Mouse (Mus musculus) midbrain, embryonic 16.5 days (tissue): Measurements from ENCODE around the gene Cav1. TPM values are rescaled to one million over a fixed set of nuclear protein-coding genes. Genes with fewer than 3 reads are reported as not detected.

Experiments
- ATAC-seq: fragments of 200-750 bp; cut with Nextera tagmentation; 2 replicates; pipeline ENCODE4 v1.8.0; 2017; ENCODE audit warnings: moderate TSS enrichment
- H3K27ac ChIP-seq: fragments of 300-500 bp; sonication (generic); 2 replicates; pipeline ENCODE4 v1.5.1; 2014; ENCODE audit warnings: mild to moderate bottlenecking, low read length, mixed read lengths
- H3K27me3 ChIP-seq: fragments of 300-500 bp; sonication (generic); 2 replicates; pipeline ENCODE4 v1.6.1; 2014; ENCODE audit warnings: low read depth, low read length, mixed read lengths; ENCODE audit not compliant: control insufficient read depth, insufficient read depth
- H3K36me3 ChIP-seq: fragments of 300-500 bp; sonication (generic); 2 replicates; pipeline ENCODE4 v1.6.1; 2014; ENCODE audit warnings: mild to moderate bottlenecking, low read length, moderate library complexity, mixed read lengths; ENCODE audit not compliant: control insufficient read depth, insufficient read depth
- H3K4me1 ChIP-seq: fragments of 300-500 bp; sonication (generic); 2 replicates; pipeline ENCODE4 v1.6.1; 2014; ENCODE audit warnings: mild to moderate bottlenecking, low read length, mixed read lengths; ENCODE audit not compliant: control insufficient read depth, insufficient read depth
- H3K4me2 ChIP-seq: fragments of 300-500 bp; sonication (generic); 2 replicates; pipeline ENCODE4 v1.6.1; 2014; ENCODE audit warnings: mild to moderate bottlenecking, low read length, mixed read lengths
- H3K4me3 ChIP-seq: fragments of 300-500 bp; sonication (generic); 2 replicates; pipeline ENCODE4 v1.5.1; 2014; ENCODE audit warnings: low read depth, mild to moderate bottlenecking, low read length, moderate library complexity, mixed read lengths
- H3K9ac ChIP-seq: fragments of 300-500 bp; sonication (generic); 2 replicates; pipeline ENCODE4 v1.6.1; 2014; ENCODE audit warnings: low read depth, low read length, mixed read lengths
- H3K9me3 ChIP-seq: fragments of 300-500 bp; sonication (generic); replicated peaks from 2 replicates; pipeline ENCODE4 v1.6.1; 2014; ENCODE audit warnings: mild to moderate bottlenecking, low read length, mixed read lengths; ENCODE audit not compliant: control insufficient read depth, poor library complexity, severe bottlenecking
- WGBS: fragments of 180-500 bp; shearing (Covaris S2); extraction: QIAGEN DNeasy Blood & Tissue Kit; methylation state at CpG from one replicate; pipeline ENCODE4 v1.1.7; 2014; 5-methylcytosine and 5-hydroxymethylcytosine counted together
- polyA plus RNA-seq: library from polyadenylated mRNA; unstranded; fragments of >200 nt; fragmentation: Nextera tagmentation; extraction: Ambion mirVana; gene quantifications from 2 replicates; pipeline ENCODE4 v1.2.1, GENCODE M21; 2015

Gene Cav1
- polyA plus RNA-seq, 1 experiment from 2014 or later = 33.9 TPM

DNA sequence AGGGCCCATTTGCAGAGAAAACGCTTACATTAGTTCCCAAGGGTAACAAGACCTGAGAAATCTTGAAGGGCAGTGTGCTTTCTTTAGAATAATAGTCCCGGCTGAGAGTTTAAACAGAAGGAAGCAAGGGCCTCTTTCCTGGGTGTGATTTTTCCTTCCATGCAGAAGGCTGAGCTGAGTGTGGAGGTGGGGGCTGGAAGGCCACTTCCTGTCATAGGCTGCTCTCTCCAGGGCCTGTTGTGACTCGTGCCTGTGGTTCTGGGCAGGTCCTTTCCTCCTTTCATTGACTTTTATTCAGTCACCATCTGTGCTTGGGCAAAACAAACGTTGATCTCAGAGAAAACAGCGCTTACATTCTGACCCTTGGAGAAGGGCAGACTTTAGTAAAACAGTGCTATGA, 24.0 kb upstream of the Cav1 start:
- Histone ChIP-seq H3K4me3 (no peak overlapping the region), H3K9me3 (no peaks in the 10 kb centered on the region), H3K9ac (no peak overlapping the region), H3K4me1 (peaks cover 4% of the 10 kb centered on the region; the same call in 1 of the 2 replicates), H3K4me2 (peak overlapping the region; percentile 99), H3K27me3 (no peaks in the 10 kb centered on the region), H3K27ac (no peak overlapping the region), H3K36me3 (no peaks in the 10 kb centered on the region)
- no peak for ATAC-seq
- 45% methylated on average over 5 of the region's 5 CpGs for WGBS

- no peaks in the 10 kb centered on the region for H3K9me3 ChIP-seq
- H3K27me3 ChIP-seq = no peaks in the 10 kb centered on the region
- no peak overlapping the region for H3K27ac ChIP-seq
- H3K4me3 ChIP-seq = no peak overlapping the region
- H3K4me2 ChIP-seq = no peak overlapping the region
- no peak for ATAC-seq
- 88% methylated on average over 3 of the region's 3 CpGs for WGBS
- no peak overlapping the region for H3K9ac ChIP-seq
- H3K36me3 ChIP-seq = no peaks in the 10 kb centered on the region
- peaks cover 4% of the 10 kb centered on the region; the same call in 1 of the 2 replicates for H3K4me1 ChIP-seq
These were observed 22.3 kb upstream of the Cav1 start for GRCm38 (mm10) chr6:17283834-17284233.

DNA sequence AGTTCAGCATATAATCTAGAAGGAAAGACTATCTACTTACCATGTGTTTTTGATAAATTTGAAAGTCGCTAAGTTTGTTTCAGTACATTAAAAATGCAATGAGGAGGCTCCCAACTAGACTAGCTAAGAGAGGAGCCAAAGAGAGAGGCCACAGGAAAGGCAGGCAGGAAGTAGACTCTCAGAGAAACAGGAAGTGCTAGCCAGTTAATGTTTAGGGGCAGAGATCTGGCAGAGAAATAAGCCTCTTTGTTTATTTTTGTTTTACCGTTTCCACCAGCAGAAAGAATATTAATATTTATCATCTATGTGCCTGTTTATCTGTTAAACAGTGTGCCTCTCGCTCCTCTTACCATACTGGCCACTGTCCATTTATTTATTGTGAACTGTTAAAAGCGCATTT, 19.8 kb upstream of the Cav1 start:
- Histone ChIP-seq H3K4me3 (no peak overlapping the region), H3K9ac (no peak overlapping the region), H3K9me3 (no peaks in the 10 kb centered on the region), H3K27ac (no peak overlapping the region), H3K4me1 (no peaks in the 10 kb centered on the region), H3K4me2 (no peak overlapping the region), H3K36me3 (no peaks in the 10 kb centered on the region), H3K27me3 (no peaks in the 10 kb centered on the region)
- WGBS = 78% methylated on average over 4 of the region's 4 CpGs
- ATAC-seq = no peak

DNA sequence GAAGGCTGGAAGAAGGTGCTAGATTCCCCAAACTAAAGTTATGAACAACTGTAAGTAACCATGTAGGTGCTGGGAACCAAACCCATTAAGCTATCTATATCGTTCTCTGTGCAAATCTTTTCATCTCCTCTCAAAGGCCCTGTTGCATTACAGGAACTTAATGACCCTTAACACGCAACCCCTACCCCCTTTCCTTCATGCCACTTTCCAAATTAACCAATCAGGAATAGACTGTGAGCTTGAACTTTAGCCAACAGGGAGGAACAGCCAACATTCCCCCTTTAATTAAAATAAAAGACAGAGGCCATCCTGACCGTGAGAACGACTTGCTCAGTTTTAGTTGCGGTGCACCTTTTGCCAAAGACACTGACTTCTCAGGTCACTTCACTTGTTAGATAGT, 11.0 kb upstream of the Cav1 start:
- Histone ChIP-seq H3K4me3 (no peak overlapping the region), H3K27ac (no peak overlapping the region), H3K4me2 (no peak overlapping the region), H3K9me3 (no peaks in the 10 kb centered on the region), H3K9ac (no peak overlapping the region), H3K36me3 (no peaks in the 10 kb centered on the region), H3K4me1 (no peaks in the 10 kb centered on the region), H3K27me3 (no peaks in the 10 kb centered on the region)
- WGBS = 80% methylated on average over 5 of the region's 5 CpGs
- ATAC-seq = no peak

DNA sequence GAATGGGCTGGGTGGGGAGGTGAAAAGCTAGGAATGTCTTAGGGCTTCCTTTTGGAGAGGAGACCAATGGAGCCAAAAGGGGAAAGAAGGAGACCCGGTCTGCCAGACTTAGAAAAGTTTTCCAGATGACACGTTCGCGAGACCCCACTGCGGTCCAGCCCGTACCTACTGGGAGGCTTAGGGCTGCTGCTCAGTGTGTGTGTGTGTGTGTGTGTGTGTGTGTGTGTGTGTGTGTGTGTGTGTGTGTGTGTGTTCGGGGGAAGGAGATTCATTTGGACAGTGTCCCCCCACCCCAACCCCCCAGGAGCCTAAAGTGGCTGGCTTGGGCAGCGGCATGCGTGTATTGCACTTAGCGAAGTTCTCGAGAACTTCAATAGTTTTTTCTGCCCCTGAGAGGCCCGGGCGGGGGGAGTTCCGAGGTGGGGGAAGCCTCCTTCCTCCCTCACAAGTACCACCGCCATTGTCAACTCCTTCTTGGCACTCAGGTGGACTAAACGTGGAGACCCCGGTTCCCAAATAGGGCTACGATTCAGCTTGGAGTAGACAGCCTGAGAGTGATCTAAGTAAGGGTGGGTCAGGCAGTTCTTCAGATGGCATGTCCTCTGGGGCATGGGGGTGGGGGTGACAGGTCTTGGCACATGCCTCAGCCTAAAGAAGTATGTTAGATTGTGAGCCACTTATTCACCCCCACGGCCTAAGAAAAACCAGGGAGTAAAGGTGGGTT, 629 bp downstream of the Cav1 start:
- no peaks in the 10 kb centered on the region for H3K9me3 ChIP-seq
- H3K27ac ChIP-seq = no peak overlapping the region
- peak overlapping the region; percentile 56 for H3K4me3 ChIP-seq
- H3K4me2 ChIP-seq = peak overlapping the region; percentile 99
- H3K4me1 ChIP-seq = peaks cover 9% of the 10 kb centered on the region
- peaks cover 15% of the 10 kb centered on the region for H3K27me3 ChIP-seq
- no peaks in the 10 kb centered on the region for H3K36me3 ChIP-seq
- WGBS = under 1% methylated on average over 18 of the region's 19 CpGs
- peak; percentile 49; the same call in 1 of the 2 replicates for ATAC-seq
- H3K9ac ChIP-seq = peak overlapping the region; percentile 73

GRCm38 (mm10) chr6:17307461-17308115, 1.5 kb downstream of the Cav1 start:
- Histone ChIP-seq H3K9me3 (no peaks in the 10 kb centered on the region), H3K4me1 (peaks cover 9% of the 10 kb centered on the region), H3K36me3 (no peaks in the 10 kb centered on the region), H3K9ac (no peak overlapping the region), H3K27me3 (peaks cover 15% of the 10 kb centered on the region), H3K4me2 (peak overlapping the region; percentile 99), H3K4me3 (peak overlapping the region; percentile 56), H3K27ac (no peak overlapping the region)
- 2% methylated on average over 31 of the region's 31 CpGs for WGBS
- ATAC-seq = peak; percentile 78

DNA sequence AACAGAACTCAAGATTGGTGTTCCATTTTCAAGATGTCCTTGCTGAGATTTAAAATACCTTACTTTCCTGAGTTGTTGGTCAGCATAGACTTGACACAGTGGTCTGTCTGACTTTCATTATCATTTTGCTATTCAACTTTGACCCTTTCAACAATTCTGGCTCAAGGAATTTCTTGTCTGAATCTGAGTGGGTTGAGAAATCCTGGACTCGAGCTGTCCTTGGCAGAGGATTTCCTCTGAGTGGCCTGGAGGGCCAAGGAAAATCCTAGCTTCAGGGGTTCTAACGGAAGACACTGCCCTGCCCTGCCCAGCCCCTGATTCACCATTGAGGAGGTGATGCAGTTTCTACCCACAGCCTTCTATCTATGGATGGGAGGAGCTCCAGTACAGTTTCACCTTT, 2.5 kb downstream of the Cav1 start:
- H3K9ac ChIP-seq = no peak overlapping the region
- H3K9me3 ChIP-seq = no peaks in the 10 kb centered on the region
- H3K36me3 ChIP-seq = no peaks in the 10 kb centered on the region
- 59% methylated on average over 2 of the region's 2 CpGs for WGBS
- H3K4me1 ChIP-seq = peaks cover 9% of the 10 kb centered on the region
- no peak overlapping the region for H3K27ac ChIP-seq
- H3K4me2 ChIP-seq = no peak overlapping the region
- no peak overlapping the region for H3K4me3 ChIP-seq
- no peak for ATAC-seq
- peaks cover 15% of the 10 kb centered on the region for H3K27me3 ChIP-seq

- WGBS = 79% methylated on average over 2 of the region's 2 CpGs
These were observed 3.1 kb downstream of the Cav1 start for GRCm38 (mm10) chr6:17309260-17309659.

GRCm38 (mm10) chr6:17314241-17314640, 8.1 kb downstream of the Cav1 start:
- WGBS = 89% methylated on average over 2 of the region's 2 CpGs
- no peak for ATAC-seq
- Histone ChIP-seq H3K4me3 (no peak overlapping the region), H3K9me3 (no peaks in the 10 kb centered on the region), H3K27me3 (peaks cover 1% of the 10 kb centered on the region; the same call in 1 of the 2 replicates), H3K36me3 (no peaks in the 10 kb centered on the region), H3K4me1 (no peaks in the 10 kb centered on the region), H3K4me2 (no peak overlapping the region), H3K9ac (no peak overlapping the region), H3K27ac (no peak overlapping the region)

More at GRCm38 (mm10) chr6:17309260-17309659, 3.1 kb downstream of the Cav1 start:
- H3K4me2 ChIP-seq = no peak overlapping the region
- ATAC-seq = no peak
- H3K9me3 ChIP-seq = no peaks in the 10 kb centered on the region
- no peak overlapping the region for H3K4me3 ChIP-seq
- peaks cover 9% of the 10 kb centered on the region for H3K4me1 ChIP-seq
- H3K36me3 ChIP-seq = no peaks in the 10 kb centered on the region
- no peak overlapping the region for H3K9ac ChIP-seq
- peaks cover 15% of the 10 kb centered on the region for H3K27me3 ChIP-seq
- H3K27ac ChIP-seq = no peak overlapping the region
